Mouse (Mus musculus) neutrophil, adult 65 days (primary cell): ENCODE results near the gene Psg26. TPM values are rescaled to one million over a fixed set of nuclear protein-coding genes. Genes with fewer than 3 reads are reported as not detected.

Source experiments
- total RNA-seq: library from RNA; stranded (reverse); gene quantifications from 2 replicates; pipeline ENCODE4 v1.2.4, GENCODE M21; 2023

The Psg26 gene
- total RNA-seq = not detected in 2 replicates

DNA sequence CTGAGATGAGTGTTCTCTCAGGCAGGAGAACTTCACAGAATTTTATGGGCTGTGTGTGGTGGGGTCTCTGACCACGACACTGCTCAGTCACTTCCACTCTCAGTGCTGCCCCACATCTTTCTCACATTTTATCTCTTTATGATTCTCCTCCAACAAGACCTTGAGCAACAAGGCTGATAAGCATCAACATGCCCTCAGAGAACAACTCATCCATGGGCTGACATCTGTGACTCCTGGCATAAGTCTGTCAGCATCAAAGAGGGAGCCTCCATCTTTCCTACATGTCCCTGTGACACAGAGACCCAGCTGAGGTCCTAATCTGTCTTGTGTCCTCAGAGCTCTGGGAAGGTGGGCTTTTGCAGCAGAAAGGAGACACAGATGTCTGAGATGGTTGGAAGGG is at the start of gene Psg26:
Gene Psg26 (minus strand): TSS at position 101 of the 400 bp plus-strand sequence.

DNA sequence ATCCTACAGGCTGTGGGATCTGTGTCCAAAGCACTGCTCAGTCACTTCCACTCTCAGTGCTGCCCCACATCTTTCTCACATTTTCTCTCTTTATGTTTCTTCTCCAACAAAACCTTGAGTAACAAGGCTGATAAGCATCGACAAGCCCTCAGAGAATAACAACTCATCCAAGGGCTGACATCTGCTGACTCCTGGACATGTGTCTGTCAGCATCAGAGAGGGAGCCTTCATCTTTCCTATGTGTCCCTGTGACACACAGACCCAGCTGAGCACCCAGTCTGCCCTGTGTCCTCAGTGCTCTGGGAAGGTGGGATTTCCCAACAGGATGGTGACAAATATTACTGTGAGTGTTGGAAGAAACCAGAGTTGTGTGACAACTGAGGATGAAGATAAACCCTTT is 48.2 kb upstream of the Psg26 start, which contains the start of gene Psg25:
Gene Psg25 (minus strand): TSS at position 101 of the 400 bp plus-strand sequence.

GRCm38 (mm10) chr7:18431941-18432340 is 52.0 kb downstream of the Psg26 start, which contains the start of gene Psg28:
TSS of gene Psg28 (minus strand) at chr7:18432041.

Other genes with a start within 250 kb of the Psg26 start
- not detected in 2 replicates for gene Mill1, start 238.8 kb downstream of the Psg26 start, total RNA-seq
- not detected in 2 replicates for gene Psg18, start 129.2 kb downstream of the Psg26 start, total RNA-seq
- gene Psg28, start 52.1 kb downstream of the Psg26 start, total RNA-seq = not detected in 2 replicates
- not detected in 2 replicates for gene Psg25, start 48.1 kb upstream of the Psg26 start, total RNA-seq
- gene Psg27, start 83.1 kb upstream of the Psg26 start, total RNA-seq = not detected in 2 replicates
- gene Psg23, start 132.3 kb upstream of the Psg26 start, total RNA-seq = not detected in 2 replicates
- gene Psg21, start 172.5 kb upstream of the Psg26 start, total RNA-seq = not detected in 2 replicates
- not detected in 2 replicates for gene Psg20, start 202.0 kb upstream of the Psg26 start, total RNA-seq
- not detected in 2 replicates for gene Psg22, start 233.9 kb upstream of the Psg26 start, total RNA-seq